Mouse (Mus musculus) thymus, postnatal 4 days (tissue): ENCODE measurements at regions not wholly inside any gene's neighbourhood (a gene's known extent, or its start where the extent isn't known, plus 50 kb on each side); places are given as distances from the start of the nearest gene placed in this dataset.

Experiments
- DNase-seq: peaks from one replicate; pipeline ENCODE4 v3.0.0; 2021

GRCm38 (mm10) chr16:31603185-31603584 lies 60.1 kb upstream of the Dlg1 start:
- DNase-seq, result no peak

GRCm38 (mm10) chr16:31606389-31607177 lies 56.7 kb upstream of the Dlg1 start:
- no peak for DNase-seq

DNA sequence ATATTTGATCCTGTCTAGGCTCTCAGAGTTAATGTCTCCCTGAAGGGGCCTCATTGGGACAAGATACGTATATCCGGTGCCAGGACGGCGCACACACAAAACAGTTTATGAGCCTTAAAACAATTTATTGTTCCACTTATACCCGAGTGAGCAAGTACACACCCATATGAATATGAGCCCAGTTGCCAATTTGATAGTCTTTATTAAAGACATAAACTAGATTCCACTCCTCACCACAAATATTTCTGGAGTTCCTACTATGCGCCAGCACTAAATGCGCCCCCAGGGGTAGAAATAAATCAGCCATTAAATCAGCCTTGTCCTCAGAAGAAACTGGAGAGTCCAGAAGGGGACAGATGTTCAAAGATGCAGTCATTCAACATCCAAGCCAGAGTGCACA lies 54.3 kb upstream of the Dlg1 start:
- DNase-seq, result no peak

- no peak for DNase-seq
Measured at GRCm38 (mm10) chr16:31609394-31610172, 53.7 kb upstream of the Dlg1 start.
